Mouse (Mus musculus) heart, embryonic 16.5 days (tissue): ENCODE measurements around the gene Akap4. TPM values are rescaled to one million over a fixed set of nuclear protein-coding genes. Genes with fewer than 3 reads are reported as not detected.

Experiments
- ATAC-seq: fragments of 200-750 bp; cut with Nextera tagmentation; replicated peaks from 2 replicates; pipeline ENCODE4 v1.8.0; 2017; ENCODE audit warnings: moderate number of reproducible peaks; ENCODE audit not compliant: insufficient read depth, low FRiP score; ENCODE audit errors: extremely low read depth
- H3K27ac ChIP-seq: fragments of 300-500 bp; sonication (generic); 2 replicates; pipeline ENCODE4 v1.5.1; 2014; ENCODE audit warnings: mild to moderate bottlenecking, low read length, control low read depth, moderate library complexity
- H3K27me3 ChIP-seq: fragments of 300-500 bp; sonication (generic); 2 replicates; pipeline ENCODE4 v1.6.1; 2014; ENCODE audit warnings: low read length, mixed read lengths; ENCODE audit not compliant: control insufficient read depth, insufficient read depth
- H3K36me3 ChIP-seq: fragments of 300-500 bp; sonication (generic); 2 replicates; pipeline ENCODE4 v1.6.1; 2014; ENCODE audit not compliant: control insufficient read depth, insufficient read depth
- H3K4me1 ChIP-seq: fragments of 300-500 bp; sonication (generic); 2 replicates; pipeline ENCODE4 v1.6.1; 2014; ENCODE audit warnings: low read length, mixed read lengths; ENCODE audit not compliant: control insufficient read depth, insufficient read depth
- H3K4me2 ChIP-seq: fragments of 300-500 bp; sonication (generic); 2 replicates; pipeline ENCODE4 v1.6.1; 2014; ENCODE audit warnings: low read depth, mild to moderate bottlenecking, control low read depth, low read length
- H3K4me3 ChIP-seq: fragments of 300-500 bp; sonication (generic); 2 replicates; pipeline ENCODE4 v1.5.1; 2014; ENCODE audit warnings: mild to moderate bottlenecking, control low read depth, low read length
- H3K9ac ChIP-seq: fragments of 300-500 bp; sonication (generic); 2 replicates; pipeline ENCODE4 v1.6.1; 2014; ENCODE audit warnings: low read length, control low read depth
- H3K9me3 ChIP-seq: fragments of 300-500 bp; sonication (generic); replicated peaks from 2 replicates; pipeline ENCODE4 v1.6.1; 2016; ENCODE audit warnings: low read length; ENCODE audit not compliant: control insufficient read depth
- WGBS: fragments of 180-500 bp; shearing (Covaris S2); extraction: QIAGEN DNeasy Blood & Tissue Kit; methylation state at CpG from one replicate; pipeline ENCODE4 v1.1.7; 2014; 5-methylcytosine and 5-hydroxymethylcytosine counted together
- polyA plus RNA-seq: library from polyadenylated mRNA; unstranded; fragments of >200 nt; fragmentation: Nextera tagmentation; extraction: Ambion mirVana; gene quantifications from 2 replicates; pipeline ENCODE4 v1.2.1, GENCODE M21; 2015

Gene Akap4
- polyA plus RNA-seq, 1 experiment from 2014 or later: not detected

DNA sequence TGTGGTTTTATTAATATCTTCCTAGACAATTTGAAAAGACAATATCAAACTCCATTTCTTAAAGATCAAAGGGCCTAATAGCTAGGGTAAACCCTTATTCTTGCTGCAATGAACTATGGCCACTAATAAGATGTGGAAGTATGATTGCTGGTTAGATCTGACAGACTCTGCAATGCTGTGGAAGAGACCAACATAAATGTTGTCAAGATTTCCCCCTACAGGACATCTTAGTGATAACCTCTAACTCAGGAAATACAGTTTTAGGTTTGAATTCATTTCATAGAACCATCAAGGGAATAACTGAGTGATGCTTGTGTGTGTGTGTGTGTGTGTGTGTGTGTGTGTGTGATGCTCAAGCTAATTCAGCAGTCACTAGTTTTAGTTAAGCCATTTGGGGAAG is 35.0 kb downstream of the Akap4 start:
- Histone ChIP-seq H3K4me3 (no peak overlapping the region), H3K9me3 (no peaks in the 10 kb centered on the region), H3K4me1 (no peaks in the 10 kb centered on the region), H3K27ac (no peak overlapping the region), H3K4me2 (no peak overlapping the region), H3K9ac (no peak overlapping the region), H3K36me3 (no peaks in the 10 kb centered on the region), H3K27me3 (no peaks in the 10 kb centered on the region)
- ATAC-seq: no peak

DNA sequence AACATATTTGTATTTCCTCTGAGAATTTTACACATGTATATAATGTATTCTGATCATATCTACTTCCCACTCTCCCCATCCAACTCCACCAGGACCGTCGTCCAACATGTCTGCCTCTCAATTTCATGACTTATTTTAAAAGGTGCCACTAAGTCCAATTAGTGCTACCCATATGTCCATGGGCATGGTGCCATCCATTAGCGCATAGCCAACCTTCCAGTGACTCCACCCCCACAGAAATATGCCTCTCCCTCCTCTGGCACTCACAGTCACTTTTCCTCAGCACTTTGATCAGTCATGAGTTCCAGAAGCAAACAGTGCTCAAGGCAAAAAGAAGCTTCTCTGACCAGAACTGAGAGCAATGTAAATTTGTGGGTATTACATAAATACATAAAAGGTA is 47.6 kb downstream of the Akap4 start:
- Histone ChIP-seq H3K9me3 (no peaks in the 10 kb centered on the region), H3K9ac (no peak overlapping the region), H3K36me3 (no peaks in the 10 kb centered on the region), H3K4me3 (no peak overlapping the region), H3K27me3 (no peaks in the 10 kb centered on the region), H3K4me2 (no peak overlapping the region), H3K27ac (no peak overlapping the region), H3K4me1 (no peaks in the 10 kb centered on the region)
- no peak for ATAC-seq
- WGBS: 87% methylated on average over 3 of the region's 3 CpGs

DNA sequence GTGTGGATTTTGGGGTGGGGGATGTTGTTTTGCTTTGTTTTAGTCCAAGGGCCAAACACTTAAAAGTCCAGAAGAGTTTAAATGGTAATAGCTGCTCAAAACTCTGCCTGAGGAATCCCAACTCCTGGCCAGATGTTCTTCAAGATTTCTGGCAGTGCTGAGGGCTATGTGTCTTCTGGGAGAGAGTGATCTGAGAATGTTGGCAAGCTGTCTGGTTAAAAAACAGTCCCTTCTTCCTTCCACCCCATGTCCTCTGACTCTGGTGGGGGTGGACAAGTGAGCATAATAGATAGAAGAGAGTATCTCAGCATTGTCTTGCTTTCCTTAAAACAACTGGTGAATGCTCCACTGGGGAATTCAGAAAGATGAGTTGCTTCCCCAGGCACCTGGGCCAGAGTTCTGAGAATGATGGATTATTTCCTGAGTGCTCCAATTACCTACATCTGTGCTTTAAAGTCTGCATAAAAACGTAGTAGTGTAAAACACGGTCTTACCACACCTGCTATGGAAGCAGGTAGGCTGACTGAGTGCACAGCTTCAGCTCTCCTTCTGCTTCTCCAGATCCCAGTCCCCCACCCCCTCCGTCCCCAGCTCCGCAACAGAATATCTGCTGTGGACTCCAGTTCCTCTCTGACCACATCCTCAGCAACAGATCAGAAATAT is 54.4 kb downstream of the Akap4 start:
- 67% methylated on average over 4 of the region's 4 CpGs for WGBS
- no peaks in the 10 kb centered on the region for H3K4me1 ChIP-seq
- no peak for ATAC-seq

More for the DNA sequence above, 54.4 kb downstream of the Akap4 start:
- no peaks in the 10 kb centered on the region for H3K9me3 ChIP-seq
- H3K27me3 ChIP-seq: no peaks in the 10 kb centered on the region
- H3K4me3 ChIP-seq: no peak overlapping the region
- no peak overlapping the region for H3K9ac ChIP-seq
- H3K27ac ChIP-seq: no peak overlapping the region
- H3K4me2 ChIP-seq: no peak overlapping the region
- H3K36me3 ChIP-seq: no peaks in the 10 kb centered on the region

Other genes with a start within 250 kb of the Akap4 start
- 0.20 TPM in 2 replicates for gene Ccnb3, start 25.9 kb upstream of the Akap4 start, polyA plus RNA-seq